Mouse (Mus musculus): ENCODE results near the gene Cx3cr1. TPM values are rescaled to one million over a fixed set of nuclear protein-coding genes. Genes with fewer than 3 reads are reported as not detected.
A peak's percentile ranks its signal among the peaks of the same experiment; 100 is the strongest.

The Cx3cr1 gene
- polyA plus RNA-seq, 1 experiment from 2014 or later: 5.1 TPM

DNA sequence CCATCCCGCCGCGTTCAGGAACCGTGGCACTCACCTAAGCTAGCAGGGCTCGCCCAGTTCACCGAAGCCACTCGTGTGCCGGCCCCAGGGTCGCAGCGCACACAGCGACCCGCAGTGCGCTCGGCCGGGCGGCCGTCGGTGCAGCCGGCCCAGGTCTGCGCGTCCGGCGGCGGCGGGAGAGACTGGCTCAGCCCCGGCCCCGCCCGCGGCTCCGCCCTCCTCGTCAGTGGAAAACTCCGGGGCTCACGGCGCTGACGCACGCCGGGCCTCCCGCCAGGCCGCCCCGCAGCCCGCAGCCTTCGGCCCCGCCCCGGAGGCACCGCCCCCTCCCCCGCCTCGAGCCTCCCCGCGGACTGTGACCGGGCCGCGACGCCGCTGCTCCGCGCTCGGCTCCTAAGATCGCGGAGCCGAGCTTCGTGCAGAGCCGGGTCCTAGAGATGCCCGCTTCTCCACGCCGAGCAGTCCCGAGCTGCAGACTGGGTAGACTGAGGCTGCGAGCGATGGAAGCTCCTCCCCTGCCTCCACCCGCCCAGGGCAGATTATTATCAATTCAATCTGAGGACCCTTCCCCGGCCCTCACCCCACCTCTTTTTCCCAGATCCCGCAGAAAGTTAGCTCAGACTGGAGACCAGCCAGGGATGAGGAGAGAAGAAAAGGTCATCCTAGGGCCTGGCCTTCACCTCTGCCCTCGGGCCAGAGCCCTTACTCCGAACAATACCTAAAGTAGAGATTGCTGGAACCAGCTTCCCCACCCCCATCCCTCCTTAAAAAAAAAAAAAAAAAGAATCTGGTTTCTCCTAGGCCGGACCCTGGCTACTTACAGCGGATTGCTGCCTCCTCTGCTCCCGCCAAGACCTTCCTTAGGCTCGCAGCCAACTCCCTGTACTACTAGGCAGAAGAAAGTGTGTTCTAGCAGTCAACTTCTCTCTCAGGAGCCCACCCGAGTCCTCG is 85.8 kb downstream of the Cx3cr1 start:
- Histone ChIP-seq H3K27me3 (peaks cover 32% of the 10 kb centered on the region), H3K27ac (0 out of 2 replicates have a peak overlapping the region, but pooled peaks have one; percentile 25), H3K4me1 (peaks cover 47% of the 10 kb centered on the region), H3K4me2 (peak overlapping the region; percentile 87), H3K4me3 (replicated peaks) (peak overlapping the region; percentile 59), H3K9ac (peak overlapping the region; percentile 57), H3K36me3 (replicated peaks) (no peaks in the 10 kb centered on the region), H3K9me3 (no peaks in the 10 kb centered on the region)
- under 1% methylated on average over 79 of the region's 79 CpGs for WGBS
- ATAC-seq (ENCODE audit: low FRiP score): peak; percentile 84

DNA sequence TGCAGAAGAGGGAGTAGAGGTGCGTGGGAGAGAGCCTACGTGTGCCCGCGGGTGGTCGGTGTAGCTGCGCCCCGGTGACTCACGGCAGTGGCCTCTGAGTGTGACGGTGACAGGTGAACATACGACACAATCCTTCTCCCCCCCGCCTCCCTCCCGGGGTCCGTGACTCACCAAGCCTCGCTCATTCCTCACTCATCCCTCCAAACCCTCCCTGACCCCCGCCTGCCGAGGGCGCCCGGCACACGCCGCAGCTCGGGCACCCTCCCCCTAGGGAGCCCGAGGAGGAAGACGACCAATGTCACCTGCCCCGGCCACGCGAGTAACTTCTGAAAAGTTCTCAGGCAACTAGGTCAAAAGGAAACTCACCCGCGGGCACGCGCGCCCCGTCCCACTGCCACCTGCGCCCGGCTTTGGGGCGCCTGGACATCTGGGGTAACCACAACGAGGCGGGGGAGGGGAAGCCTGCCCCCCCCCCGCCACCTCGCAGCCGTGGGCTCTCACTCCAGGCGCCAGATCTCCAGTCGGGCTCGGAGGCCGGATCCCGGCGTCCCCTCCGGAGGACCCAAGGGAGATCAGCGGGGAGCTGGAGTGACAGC is 86.6 kb downstream of the Cx3cr1 start:
- WGBS: 0% methylated on average over 44 of the region's 48 CpGs
- H3K4me3 ChIP-seq (replicated peaks): peak overlapping the region; percentile 59
- peaks cover 54% of the 10 kb centered on the region for H3K4me1 ChIP-seq
- ATAC-seq (ENCODE audit: low FRiP score): no peak
- no peak overlapping the region for H3K27ac ChIP-seq
- peaks cover 32% of the 10 kb centered on the region for H3K27me3 ChIP-seq
- H3K9me3 ChIP-seq: no peaks in the 10 kb centered on the region
- H3K9ac ChIP-seq: peak overlapping the region; percentile 57
- H3K4me2 ChIP-seq: peak overlapping the region; percentile 87
- H3K36me3 ChIP-seq (replicated peaks): no peaks in the 10 kb centered on the region

DNA sequence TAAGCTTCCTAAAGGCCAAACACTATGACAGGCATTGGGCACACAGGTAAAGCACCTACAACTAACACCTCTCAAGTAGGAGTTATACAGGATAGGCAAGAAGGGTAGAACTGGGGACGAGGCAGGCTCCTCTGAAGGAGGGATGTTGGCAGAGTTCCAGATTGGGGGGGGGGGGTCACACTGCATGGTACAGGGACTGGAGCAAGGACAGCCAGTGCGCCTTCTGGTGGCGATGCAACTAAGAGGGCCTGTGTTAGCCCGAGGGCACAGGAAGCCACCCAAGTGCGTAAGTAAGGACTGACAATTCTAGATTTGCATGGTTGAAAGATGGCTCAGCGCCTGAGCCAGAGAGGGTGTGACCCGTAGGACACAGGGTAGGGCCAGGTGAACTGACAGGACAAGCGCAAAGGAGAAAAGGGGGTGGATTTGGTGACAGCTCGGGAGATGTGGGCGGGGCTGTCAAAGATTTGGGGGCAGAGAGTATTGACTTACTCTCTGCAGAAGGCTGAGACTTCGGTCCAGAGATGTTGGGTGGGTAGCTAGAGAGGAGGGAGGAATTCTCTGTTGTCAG is 87.4 kb downstream of the Cx3cr1 start:
- H3K4me1 ChIP-seq: peaks cover 61% of the 10 kb centered on the region
- no peaks in the 10 kb centered on the region for H3K9me3 ChIP-seq
- H3K27ac ChIP-seq: 0 out of 2 replicates have a peak overlapping the region, but pooled peaks have one; percentile 25
- WGBS: 4% methylated on average over 11 of the region's 11 CpGs
- no peak overlapping the region for H3K9ac ChIP-seq
- H3K27me3 ChIP-seq: peaks cover 32% of the 10 kb centered on the region
- peak overlapping the region; percentile 59 for H3K4me3 ChIP-seq (replicated peaks)
- no peaks in the 10 kb centered on the region for H3K36me3 ChIP-seq (replicated peaks)
- ATAC-seq (ENCODE audit: low FRiP score): peak; percentile 22
- peak overlapping the region; percentile 87 for H3K4me2 ChIP-seq

DNA sequence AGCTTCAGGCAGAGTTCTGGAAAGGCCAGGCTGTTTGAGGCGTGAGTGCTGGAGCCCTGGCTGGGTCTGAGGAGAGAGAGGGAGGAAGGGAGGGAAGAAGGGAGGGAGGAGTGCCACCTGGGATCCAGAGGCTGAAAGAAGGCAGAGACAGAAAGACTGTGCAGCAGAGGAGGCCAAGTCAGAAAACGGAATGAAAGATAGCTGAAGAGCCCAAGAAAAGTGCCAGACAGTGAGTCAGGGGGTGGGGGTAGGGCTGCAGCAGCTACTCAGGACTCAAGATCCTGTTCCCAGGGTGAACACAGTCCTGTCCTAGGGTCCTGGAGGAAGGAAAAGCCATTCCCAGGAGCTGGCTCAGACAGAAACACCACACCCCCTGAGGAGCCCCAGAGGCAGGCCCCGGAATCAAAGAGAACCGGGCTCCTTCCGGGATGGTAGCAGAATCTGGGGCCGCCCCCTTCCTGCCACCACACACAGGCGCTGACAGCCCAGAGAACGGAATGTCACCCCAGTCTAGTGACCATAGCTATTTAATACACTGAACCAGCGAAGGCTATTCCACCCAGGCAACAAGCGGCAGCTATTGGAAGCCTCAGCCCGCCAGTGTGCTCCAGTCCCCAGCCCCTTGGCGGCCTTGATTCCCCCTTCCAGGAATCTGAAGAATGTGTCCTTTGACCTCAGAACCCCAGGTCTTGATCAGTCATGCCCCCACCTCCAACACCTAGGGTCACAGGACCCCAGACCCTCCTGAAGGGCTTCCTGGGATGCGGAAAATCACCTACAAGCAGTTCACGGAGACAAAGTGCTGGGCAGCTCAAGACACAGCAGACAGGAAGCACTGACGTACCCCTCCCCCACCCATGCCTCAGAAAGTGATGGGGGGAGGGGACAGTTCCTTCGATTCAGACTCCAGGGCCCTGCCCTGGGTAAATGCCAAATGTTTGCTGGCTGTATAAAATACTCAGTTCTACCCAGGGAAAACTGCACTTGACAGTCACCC is 88.2 kb downstream of the Cx3cr1 start:
- no peaks in the 10 kb centered on the region for H3K9me3 ChIP-seq
- peak overlapping the region; percentile 87 for H3K4me2 ChIP-seq
- peak overlapping the region; percentile 59 for H3K4me3 ChIP-seq (replicated peaks)
- H3K27ac ChIP-seq: peak overlapping the region; percentile 79
- WGBS: 2% methylated on average over 16 of the region's 16 CpGs
- H3K9ac ChIP-seq: peak overlapping the region; percentile 52
- H3K27me3 ChIP-seq: peaks cover 28% of the 10 kb centered on the region
- no peaks in the 10 kb centered on the region for H3K36me3 ChIP-seq (replicated peaks)
- ATAC-seq (ENCODE audit: low FRiP score): no peak; the same call in 1 of the 2 replicates
- peaks cover 65% of the 10 kb centered on the region for H3K4me1 ChIP-seq

DNA sequence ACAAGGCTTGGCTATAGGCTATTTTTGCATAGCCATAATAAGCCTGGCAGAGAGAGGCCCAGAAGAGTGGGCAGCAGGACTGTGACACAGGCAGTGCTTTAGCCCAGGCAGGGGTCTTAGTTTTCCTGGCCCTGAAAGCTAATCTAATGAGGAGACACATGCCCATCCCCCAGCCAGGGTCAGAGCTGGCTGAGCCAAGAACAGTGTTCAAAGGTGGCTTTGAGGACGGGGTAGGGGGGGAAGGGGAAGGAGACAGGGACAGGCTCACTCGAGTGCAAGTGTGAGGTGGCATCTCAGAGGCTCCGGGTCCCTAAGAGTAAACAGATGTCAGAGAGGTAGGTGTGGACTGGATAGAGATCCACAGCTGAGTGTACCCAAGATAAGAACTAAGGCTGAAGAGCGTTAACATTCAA is 88.9 kb downstream of the Cx3cr1 start:
- Histone ChIP-seq H3K4me3 (replicated peaks) (no peak overlapping the region), H3K27ac (peak overlapping the region; percentile 79), H3K4me1 (peaks cover 65% of the 10 kb centered on the region), H3K9ac (peak overlapping the region; percentile 52), H3K36me3 (replicated peaks) (no peaks in the 10 kb centered on the region), H3K9me3 (no peaks in the 10 kb centered on the region), H3K4me2 (peak overlapping the region; percentile 87), H3K27me3 (peaks cover 28% of the 10 kb centered on the region)
- no peak for ATAC-seq (ENCODE audit: low FRiP score)
- 3% methylated on average over 4 of the region's 4 CpGs for WGBS

DNA sequence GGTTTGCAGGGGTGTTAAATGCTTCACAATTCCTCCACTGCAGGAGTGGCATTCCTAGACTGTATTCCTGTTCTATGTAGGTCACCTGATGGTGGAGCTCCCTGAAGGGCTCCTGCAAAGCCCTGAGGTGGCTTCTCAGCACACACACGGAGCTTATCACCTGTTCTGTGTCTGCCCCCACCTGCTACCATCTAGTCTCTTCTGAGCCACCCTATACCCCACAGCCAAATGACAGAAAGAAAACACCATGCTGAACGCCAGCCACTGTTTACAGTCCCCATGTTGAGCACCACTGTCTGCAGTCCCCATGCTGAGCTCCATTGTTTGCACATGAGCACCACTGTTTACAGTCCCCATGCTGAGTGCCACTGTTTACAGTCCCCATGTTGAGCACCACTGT is 89.9 kb downstream of the Cx3cr1 start:
- WGBS: 43% methylated on average over 2 of the region's 2 CpGs
- Histone ChIP-seq H3K4me1 (peaks cover 65% of the 10 kb centered on the region), H3K27ac (no peak overlapping the region)

DNA sequence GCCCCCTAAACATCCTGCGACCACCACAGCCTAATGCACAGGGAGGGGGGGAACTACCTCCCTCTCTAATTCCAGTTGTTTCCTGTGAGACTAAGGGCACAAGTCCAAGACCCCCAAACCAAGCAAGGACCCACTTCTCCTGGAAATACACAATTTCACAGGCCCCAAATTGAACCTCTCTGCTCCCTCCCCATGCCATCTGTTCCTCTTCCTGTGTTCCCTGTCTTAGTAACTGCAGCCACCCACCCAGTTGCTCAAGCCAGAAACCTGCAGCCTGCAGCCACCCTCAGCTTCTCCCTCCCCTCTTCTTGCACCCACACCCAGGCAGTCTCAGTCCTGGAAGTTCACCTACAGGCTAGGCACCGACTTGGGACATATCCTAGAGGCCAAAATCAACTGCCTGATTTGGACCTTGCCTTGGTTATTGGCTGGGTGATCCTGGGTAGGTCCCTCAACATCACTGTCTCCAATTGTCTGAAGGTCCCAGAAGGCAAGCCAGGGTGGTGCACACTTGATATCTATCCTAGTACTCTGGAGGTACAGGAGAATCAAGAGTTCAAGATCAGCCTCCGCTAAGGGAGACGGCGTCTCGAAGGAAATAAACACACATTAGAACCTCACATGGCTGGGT is 90.8 kb downstream of the Cx3cr1 start:
- H3K36me3 ChIP-seq (replicated peaks): no peaks in the 10 kb centered on the region
- peaks cover 18% of the 10 kb centered on the region for H3K27me3 ChIP-seq
- H3K9ac ChIP-seq: no peak overlapping the region
- H3K4me1 ChIP-seq: peaks cover 57% of the 10 kb centered on the region
- ATAC-seq (ENCODE audit: low FRiP score): no peak
- no peaks in the 10 kb centered on the region for H3K9me3 ChIP-seq
- 89% methylated on average over 6 of the region's 6 CpGs for WGBS
- no peak overlapping the region for H3K4me3 ChIP-seq (replicated peaks)
- H3K27ac ChIP-seq: no peak overlapping the region
- H3K4me2 ChIP-seq: no peak overlapping the region

More for the DNA sequence above, 89.9 kb downstream of the Cx3cr1 start:
- Histone ChIP-seq H3K4me2 (no peak overlapping the region), H3K4me3 (replicated peaks) (no peak overlapping the region), H3K36me3 (replicated peaks) (no peaks in the 10 kb centered on the region), H3K9ac (no peak overlapping the region), H3K27me3 (peaks cover 27% of the 10 kb centered on the region), H3K9me3 (no peaks in the 10 kb centered on the region)
- ATAC-seq (ENCODE audit: low FRiP score): no peak

DNA sequence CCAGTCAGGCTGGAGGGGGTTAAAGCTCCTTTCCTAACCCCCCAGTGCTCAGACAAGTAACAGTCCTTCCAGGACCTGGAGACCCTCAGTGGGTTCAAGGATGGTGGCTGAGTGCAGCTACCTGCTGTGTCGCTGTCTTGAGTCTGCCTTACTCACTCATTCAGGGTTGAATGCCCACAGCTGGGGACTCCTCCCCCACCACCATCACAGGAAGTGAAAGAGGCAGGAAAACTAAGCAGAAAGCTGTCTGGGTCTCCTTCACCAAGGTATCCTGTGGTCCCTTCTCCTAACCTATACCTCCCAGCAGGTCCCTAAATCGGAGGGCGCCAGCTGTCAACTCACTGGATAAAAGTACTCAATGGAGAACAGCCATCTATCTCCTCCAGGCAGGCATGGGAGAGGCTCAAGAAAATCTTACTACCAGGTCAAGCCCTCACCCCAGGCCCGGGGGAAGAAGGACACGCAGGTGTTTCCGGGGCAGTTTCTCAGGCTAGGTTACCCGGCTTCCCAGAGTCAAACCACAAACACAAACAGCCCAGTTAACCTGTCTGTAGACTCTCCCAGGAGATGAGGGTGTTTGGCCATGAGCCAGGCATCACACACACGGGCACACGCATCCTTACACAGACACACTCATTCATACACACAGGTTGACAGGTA is 91.4 kb downstream of the Cx3cr1 start:
- no peak overlapping the region; the same call in 1 of the 2 replicates for H3K4me2 ChIP-seq
- H3K9ac ChIP-seq: no peak overlapping the region
- H3K27me3 ChIP-seq: peaks cover 12% of the 10 kb centered on the region
- H3K9me3 ChIP-seq: no peaks in the 10 kb centered on the region
- no peak for ATAC-seq (ENCODE audit: low FRiP score)
- no peaks in the 10 kb centered on the region for H3K36me3 ChIP-seq (replicated peaks)
- no peak overlapping the region for H3K4me3 ChIP-seq (replicated peaks)
- H3K27ac ChIP-seq: no peak overlapping the region
- WGBS: 52% methylated on average over 9 of the region's 9 CpGs
- H3K4me1 ChIP-seq: peaks cover 51% of the 10 kb centered on the region

DNA sequence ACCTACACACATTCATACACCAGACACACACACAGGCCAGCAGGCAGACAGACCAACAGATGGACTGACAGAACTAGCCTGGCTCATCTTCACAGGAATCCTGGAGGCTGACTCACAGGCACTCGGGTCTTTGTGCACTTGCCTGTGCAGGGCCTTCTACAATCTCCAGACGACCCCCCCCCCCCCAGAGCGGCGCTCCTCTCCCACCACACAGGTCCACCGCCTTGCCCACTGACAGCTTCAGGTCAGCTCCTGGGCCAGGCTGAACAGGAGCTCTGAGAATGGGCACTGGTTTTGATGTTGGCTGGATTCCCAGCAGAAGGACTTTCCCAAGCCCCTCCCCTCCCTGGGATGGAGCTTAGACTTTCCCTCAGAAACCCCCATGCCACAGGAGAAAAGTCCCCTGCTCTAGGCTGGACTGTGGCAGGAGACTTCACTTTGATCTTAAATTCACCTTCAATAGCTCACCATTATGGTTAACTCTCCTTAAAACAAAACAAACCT is 92.1 kb downstream of the Cx3cr1 start:
- peaks cover 5% of the 10 kb centered on the region for H3K27me3 ChIP-seq
- no peak overlapping the region for H3K27ac ChIP-seq
- no peak for ATAC-seq (ENCODE audit: low FRiP score)
- no peak overlapping the region for H3K9ac ChIP-seq
- H3K4me2 ChIP-seq: no peak overlapping the region
- no peak overlapping the region for H3K4me3 ChIP-seq (replicated peaks)
- 0 out of 2 replicates have a peak, but pooled peaks cover 4% of the 10 kb centered on the region for H3K36me3 ChIP-seq (replicated peaks)
- H3K9me3 ChIP-seq: no peaks in the 10 kb centered on the region
- 47% methylated on average over 5 of the region's 5 CpGs for WGBS
- peaks cover 44% of the 10 kb centered on the region for H3K4me1 ChIP-seq

DNA sequence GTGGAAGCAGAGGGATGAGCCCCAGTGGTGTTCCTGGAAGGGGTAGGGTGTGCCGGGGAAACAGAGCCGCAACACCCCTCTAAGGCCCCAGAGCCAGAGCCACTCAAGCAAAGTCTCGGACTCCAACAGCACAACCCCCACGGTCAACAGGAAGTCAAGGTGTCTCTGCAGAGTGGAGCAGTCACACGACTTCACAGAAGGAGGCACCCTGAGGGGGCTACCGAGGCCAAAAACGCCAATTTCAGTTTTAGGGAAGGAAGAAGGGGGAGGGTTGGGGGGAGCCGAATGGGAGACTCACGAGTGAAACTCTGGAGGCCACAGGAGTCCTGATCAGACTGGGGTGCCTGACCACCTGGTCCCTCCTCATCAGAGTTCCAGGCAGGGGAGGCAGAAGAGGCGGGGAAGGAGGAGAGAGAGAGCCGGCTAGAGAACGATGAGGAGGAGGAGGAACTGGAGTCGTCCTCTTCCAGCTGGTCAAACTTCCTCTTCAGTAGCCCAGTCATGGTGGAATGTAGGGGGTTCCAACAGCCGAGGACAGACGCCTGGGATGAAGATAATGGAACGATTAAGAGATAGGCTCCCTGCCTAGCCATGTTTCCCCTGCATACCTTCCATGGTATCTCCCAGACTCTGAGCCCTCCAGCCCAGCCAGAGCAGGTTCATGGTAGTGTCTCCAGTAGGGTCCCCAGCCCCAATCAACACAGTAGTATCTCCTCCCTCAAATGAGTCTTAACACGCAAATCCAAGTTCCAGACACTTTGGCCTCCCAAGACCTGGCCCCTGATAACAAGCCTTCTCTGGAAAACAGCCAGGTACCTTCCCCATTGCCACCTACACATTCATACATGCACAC is 92.7 kb downstream of the Cx3cr1 start:
- peaks cover 37% of the 10 kb centered on the region for H3K4me1 ChIP-seq
- no peak overlapping the region for H3K27ac ChIP-seq
- H3K27me3 ChIP-seq: no peaks in the 10 kb centered on the region
- WGBS: 70% methylated on average over 17 of the region's 17 CpGs
- ATAC-seq (ENCODE audit: low FRiP score): no peak
- 0 out of 2 replicates have a peak, but pooled peaks cover 4% of the 10 kb centered on the region for H3K36me3 ChIP-seq (replicated peaks)
- no peak overlapping the region for H3K4me3 ChIP-seq (replicated peaks)
- H3K9me3 ChIP-seq: no peaks in the 10 kb centered on the region
- H3K9ac ChIP-seq: no peak overlapping the region
- no peak overlapping the region for H3K4me2 ChIP-seq

Data from forebrain, embryonic 12.5 days (tissue).